Mouse (Mus musculus) right cerebral cortex, adult 2 months (tissue): ENCODE measurements around the gene Gm6309.
A peak's percentile ranks its signal among the peaks of the same experiment; 100 is the strongest.
"Not testable (repeated sequence)": the region's sequence is repeated elsewhere in the genome, so short reads cannot be mapped to it uniquely, and the experiment has no call there.

ENCODE experiments used
- DNase-seq, 2 experiments: peaks; one replicate each; pipeline ENCODE4 v3.0.0; 2021 to 2022; ENCODE audit warnings: low spot score in 2 of 2

The Gm6309 gene

GRCm38 (mm10) chr5:146170621-146171020 is at the start of gene Gm6309:
TSS of gene Gm6309 (minus strand) at chr5:146170721.
- not testable (repeated sequence) for DNase-seq

GRCm38 (mm10) chr5:146205537-146205936 is 35.0 kb upstream of the Gm6309 start:
- DNase-seq = no peak

- no peak for DNase-seq
Measured at GRCm38 (mm10) chr5:146203921-146204320, 33.4 kb upstream of the Gm6309 start.

GRCm38 (mm10) chr5:146200580-146200979 is 30.1 kb upstream of the Gm6309 start:
- DNase-seq = no peak

- no peak for DNase-seq
Measured at GRCm38 (mm10) chr5:146199540-146199939, 29.0 kb upstream of the Gm6309 start.

- DNase-seq = no peak
Measured at GRCm38 (mm10) chr5:146199073-146199472, 28.6 kb upstream of the Gm6309 start.

GRCm38 (mm10) chr5:146193360-146193759 is 22.8 kb upstream of the Gm6309 start:
- DNase-seq = no peak

GRCm38 (mm10) chr5:146190501-146191269 is 20.2 kb upstream of the Gm6309 start:
- DNase-seq = no peak

- no peak for DNase-seq
Measured at GRCm38 (mm10) chr5:146190093-146190492, 19.6 kb upstream of the Gm6309 start.

GRCm38 (mm10) chr5:146188712-146189111 is 18.2 kb upstream of the Gm6309 start:
- no peak for DNase-seq

- no peak for DNase-seq
Measured at GRCm38 (mm10) chr5:146188144-146188543, 17.6 kb upstream of the Gm6309 start.

GRCm38 (mm10) chr5:146187441-146187840 is 16.9 kb upstream of the Gm6309 start:
- DNase-seq = peak; percentile 68 to 79

- not testable (repeated sequence) for DNase-seq
Measured at GRCm38 (mm10) chr5:146185204-146185603, 14.7 kb upstream of the Gm6309 start, which contains the start of gene 1700001J03Rik. TSS of gene 1700001J03Rik (minus strand) at chr5:146185304.

- DNase-seq = not testable (repeated sequence)
Measured at GRCm38 (mm10) chr5:146172744-146173143, 2.2 kb upstream of the Gm6309 start.

- DNase-seq = not testable (repeated sequence)
Measured at GRCm38 (mm10) chr5:146160439-146160838, 10.1 kb downstream of the Gm6309 start, which contains the start of gene Gm5565. TSS of gene Gm5565 (minus strand) at chr5:146160539.

GRCm38 (mm10) chr5:146158326-146158725 is 12.2 kb downstream of the Gm6309 start:
- not testable (repeated sequence) for DNase-seq

- no peak for DNase-seq
Measured at GRCm38 (mm10) chr5:146150454-146150853, 20.1 kb downstream of the Gm6309 start.

GRCm38 (mm10) chr5:146147903-146148302 is 22.6 kb downstream of the Gm6309 start:
- no peak for DNase-seq
